Mouse (Mus musculus) heart, postnatal 36 days (tissue): ENCODE data around the gene Slit3. TPM values are rescaled to one million over a fixed set of nuclear protein-coding genes. Genes with fewer than 3 reads are reported as not detected.

Source experiments
- DNase-seq, 2 experiments: peaks; one replicate each; pipeline ENCODE4 v3.0.0; 2021 to 2022
- intact Hi-C: fragments of 180-260 bp; cut with DNase I; formaldehyde crosslinking; loops from one replicate; pipeline ENCODE4 v1.15.1; 2025
- total RNA-seq, 2 experiments: library from RNA; stranded (reverse); gene quantifications; 2 replicates each; pipeline ENCODE4 v1.2.3; 2021

Gene Slit3
- total RNA-seq, 2 experiments from 2014 or later, result 12.0 to 13.1 TPM

DNA sequence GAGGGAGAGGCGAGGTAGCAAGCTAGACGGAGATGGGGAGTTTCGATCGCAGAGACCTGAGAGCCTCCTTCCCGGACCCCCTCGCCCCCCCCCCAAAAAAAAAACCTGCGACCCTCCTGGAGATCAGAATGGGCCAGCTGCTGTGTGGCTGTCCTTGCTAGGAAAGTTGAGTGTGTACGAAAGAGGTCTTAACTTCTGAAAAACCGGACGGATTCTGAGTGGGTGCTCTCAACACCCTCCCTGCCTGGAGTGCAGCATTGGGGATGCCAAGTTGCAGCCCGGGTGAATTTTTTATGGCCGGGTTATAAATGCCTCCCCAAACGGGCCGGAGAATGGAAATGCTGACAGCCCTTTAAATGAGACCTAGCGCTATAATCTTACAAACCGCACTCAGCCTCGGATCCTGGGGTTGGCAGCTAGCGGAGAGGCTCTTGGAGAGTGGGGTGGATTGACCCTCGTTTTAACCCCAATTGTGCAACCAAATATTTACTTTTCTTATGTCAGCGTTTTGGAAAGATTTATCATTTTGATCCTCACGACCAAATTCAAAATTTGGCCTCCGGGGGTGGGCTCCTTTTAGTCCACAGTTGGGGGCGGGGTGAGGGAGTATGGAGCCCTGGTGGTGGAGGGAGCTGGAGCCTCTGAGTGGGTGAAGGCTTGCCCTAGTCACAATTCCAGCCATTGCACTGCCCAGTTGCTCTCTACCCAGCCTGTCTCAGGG, 1.2 kb downstream of the Slit3 start:
- peak in 1 of 2 experiments; percentile 12 for DNase-seq
- intact Hi-C loops, result loop anchor here (1.0 to 5.0 kb wide), 2 partner anchors 109 to 205 kb away; no protein-coding TSS in a partner anchor

DNA sequence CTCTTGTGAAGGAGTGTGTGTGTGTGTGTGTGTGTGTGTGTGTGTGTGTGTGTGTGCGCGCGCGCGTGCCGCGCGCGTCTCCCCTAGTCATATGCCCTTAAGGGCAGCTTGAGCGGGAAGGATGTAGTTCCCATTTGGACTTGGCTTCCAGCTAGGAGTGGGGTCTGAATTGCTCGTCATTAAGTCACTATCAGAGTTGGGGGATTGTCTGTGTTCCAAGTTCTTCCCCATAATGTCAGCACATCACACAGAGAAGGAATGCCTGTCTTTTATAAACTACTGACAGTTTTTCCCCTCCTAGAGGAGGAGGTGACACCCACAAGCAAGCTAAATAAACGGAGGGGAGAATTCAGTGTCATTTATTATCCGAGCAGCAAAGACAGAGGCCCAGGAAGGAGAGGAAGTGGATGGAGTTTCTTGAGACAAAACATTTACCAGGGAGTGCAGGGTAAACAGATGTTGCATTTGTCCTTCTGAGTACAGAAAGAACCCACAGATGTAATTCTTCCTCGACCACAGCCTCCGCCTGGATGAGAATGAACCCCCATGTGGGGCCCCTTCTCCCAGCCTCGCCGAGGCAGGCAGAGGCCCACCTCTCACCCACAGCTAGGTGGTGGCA, 3.6 kb downstream of the Slit3 start:
- DNase-seq, result no peak

DNA sequence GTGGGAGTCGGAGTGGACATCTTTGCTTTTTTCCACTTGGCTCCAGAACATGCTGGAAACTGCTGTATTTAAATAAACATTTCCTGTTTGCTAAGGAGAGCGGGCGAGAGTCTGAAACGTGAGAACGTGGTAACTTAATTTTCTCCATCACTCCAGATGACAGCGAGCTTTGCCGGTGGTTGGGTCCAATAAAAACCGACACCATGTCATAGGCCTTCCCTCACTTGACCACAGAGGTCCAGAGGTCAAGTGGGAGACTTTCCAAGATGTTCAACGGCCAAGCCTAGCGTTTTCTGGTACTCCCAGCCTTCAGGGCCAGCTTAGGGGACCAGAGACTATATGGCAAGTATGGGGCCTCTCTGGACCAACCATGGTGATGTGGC, 4.1 kb downstream of the Slit3 start:
- DNase-seq, result peak in 1 of 2 experiments; percentile 41
- intact Hi-C loops, result no loop called here

More for the DNA sequence above, 3.6 kb downstream of the Slit3 start:
- intact Hi-C loops, result loop anchor here (5.0 kb wide), 1 partner anchor 203 kb away; no protein-coding TSS in a partner anchor

DNA sequence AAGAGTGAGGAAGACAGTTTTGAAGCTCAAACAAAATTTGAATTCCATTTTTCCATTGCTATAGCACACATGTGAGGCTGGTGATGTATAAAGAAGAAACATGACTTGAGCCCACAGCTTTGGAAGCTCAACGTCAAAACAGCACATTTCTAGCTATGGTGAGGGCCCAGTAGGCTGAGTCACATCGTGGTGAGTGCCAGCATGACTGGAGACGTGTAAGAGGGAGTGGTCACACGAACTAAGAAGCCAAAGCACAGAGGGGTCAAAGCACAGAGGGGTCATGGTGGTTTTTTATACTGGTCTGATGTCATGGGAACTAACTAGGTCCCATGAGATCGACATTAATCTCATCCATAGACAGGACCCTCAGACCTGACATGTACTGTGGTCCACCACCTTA, 10.7 kb downstream of the Slit3 start:
- DNase-seq, result no peak
- intact Hi-C loops, result no loop called here

DNA sequence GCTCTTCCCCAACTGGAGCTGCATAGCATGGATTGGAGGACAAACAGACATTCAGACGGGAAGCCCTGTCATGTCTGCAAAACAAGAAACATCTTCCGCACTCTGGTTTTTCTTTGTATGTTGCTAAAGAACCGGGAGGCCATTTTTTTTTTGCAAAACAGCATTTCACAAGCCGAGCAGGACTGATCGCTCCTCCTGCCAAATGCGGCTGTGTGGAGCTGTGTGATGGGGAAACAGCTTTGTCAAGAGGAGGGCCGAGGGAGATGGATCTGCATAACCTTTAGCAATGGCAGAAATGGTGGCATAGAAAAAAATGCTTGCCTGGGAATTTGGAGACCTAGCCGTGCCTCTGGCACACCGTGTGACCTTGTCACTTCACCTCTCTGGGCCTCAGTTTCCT, 15.6 kb downstream of the Slit3 start:
- intact Hi-C loops, result no loop called here
- DNase-seq, result no peak

DNA sequence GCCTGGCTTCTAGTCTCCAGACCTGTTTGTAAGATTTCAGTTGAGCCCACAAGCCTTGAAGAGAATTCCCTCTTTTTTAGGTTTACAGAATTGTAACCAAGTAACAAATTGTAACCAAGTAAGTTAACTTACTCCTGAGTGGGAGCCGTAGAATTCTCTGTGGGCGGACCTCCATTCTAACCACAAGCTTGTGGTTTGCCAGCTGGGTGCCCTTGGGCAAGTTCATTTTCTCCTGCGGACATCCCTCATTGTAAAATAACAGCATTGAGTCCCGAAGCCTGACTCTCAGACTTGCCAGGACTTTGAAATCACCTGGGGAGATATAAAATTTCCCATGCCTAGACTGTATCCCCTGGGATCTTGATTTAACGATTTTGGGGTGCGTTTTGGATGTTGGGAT, 19.1 kb downstream of the Slit3 start:
- no peak for DNase-seq
- intact Hi-C loops, result no loop called here

DNA sequence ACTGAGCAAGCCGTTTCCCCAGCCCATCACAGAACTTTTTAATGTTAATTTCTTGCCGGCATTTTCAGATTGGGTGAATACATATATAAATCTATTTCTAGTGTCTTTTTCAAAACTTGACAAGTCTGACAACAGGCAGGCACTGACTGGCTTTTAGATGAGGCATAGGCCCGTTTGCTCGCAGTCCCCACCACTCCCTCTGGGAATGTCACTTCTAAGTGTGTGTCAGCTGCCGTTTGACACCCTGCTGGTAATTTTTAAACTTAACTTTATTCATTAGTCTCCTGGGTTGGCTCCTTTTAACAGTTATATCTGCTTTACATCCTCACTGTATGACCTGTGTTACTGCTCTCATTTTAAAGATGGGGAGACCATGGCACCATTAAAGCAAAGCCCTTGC, 21.2 kb downstream of the Slit3 start:
- no peak for DNase-seq
- intact Hi-C loops, result no loop called here

DNA sequence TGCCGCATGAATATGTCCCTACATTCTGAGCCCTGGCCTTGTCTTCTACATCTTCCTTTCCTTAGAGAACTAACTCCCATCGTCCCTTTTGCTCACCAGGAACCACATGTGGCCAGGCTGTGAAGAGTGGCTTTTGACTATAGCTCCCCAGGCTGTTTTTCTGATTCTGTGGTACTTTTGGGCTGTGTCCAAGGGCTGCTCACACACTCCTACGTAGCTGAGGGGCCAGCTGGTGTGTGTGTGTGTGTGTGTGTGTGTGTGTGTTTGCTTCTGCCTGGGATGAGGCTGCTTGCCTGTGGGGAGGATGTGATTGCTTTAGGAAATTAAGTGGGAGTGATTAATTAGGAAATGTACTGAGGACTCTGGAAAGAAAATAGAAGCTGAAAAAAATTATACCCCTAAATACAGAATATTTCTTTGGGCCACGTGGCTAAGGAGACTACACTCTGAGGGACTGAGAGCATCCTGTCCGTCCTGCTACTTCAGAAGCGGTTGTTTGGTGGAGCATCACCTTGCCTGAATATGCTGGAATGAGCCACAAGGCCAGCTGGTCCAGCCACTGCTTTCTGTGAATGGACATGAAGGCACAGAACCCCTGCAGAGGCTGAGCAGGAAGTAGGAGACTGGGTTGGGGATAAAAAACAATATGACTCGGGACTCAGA, 21.8 kb downstream of the Slit3 start:
- DNase-seq, result no peak

DNA sequence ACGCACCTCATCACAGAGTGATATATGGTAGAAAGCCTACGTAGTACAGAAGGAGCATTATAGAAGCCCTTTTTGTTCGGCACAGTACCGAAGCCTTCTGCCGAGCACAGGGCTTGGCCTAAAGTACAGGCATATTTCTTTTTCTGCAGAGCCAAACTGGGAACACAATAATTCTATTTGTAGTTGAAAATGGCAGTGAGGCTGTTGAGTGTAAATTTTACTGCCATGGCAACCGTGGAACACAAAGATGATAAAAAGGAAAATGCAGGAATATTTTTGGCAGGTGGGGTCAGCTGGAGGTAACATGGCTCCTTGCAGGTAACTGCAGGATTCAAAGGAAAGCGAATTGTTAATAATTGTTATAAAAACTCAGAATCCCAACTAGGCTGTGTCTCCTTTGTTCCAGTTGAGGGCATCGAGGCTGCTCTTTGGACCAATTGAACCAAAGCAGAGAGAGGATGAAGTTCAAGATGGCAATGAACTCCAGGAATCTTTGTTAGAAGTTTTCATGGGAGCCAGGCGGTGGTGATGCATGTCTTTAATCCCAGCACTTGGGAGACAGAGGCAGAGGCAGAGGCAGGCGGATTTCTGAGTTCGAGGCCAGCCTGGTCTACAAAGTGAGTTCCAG, 26.9 kb downstream of the Slit3 start:
- intact Hi-C loops, result no loop called here

More for the DNA sequence above, 21.8 kb downstream of the Slit3 start:
- intact Hi-C loops, result no loop called here

DNA sequence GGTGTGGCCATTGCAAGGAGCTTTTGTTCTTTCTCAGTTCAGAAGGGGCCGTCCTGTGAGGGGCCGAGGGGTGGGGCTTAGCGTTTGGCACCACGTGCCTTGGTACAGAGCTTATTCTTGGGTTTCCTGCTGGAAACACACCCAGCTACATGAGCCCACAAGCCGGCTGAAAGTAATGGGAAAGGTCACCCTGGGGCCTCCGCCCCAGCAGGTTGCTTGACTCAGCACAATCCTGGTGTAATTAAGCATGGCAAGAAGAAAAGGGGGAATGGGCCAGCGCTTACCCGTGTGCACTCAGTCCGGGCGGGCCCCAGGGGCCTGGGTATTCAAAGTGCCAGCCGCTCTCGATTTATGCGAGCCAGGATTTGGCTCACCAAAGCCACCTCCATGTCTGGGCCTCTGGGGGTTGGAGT, 30.5 kb downstream of the Slit3 start:
- intact Hi-C loops, result no loop called here
- no peak for DNase-seq

More for the DNA sequence above, 26.9 kb downstream of the Slit3 start:
- no peak for DNase-seq

DNA sequence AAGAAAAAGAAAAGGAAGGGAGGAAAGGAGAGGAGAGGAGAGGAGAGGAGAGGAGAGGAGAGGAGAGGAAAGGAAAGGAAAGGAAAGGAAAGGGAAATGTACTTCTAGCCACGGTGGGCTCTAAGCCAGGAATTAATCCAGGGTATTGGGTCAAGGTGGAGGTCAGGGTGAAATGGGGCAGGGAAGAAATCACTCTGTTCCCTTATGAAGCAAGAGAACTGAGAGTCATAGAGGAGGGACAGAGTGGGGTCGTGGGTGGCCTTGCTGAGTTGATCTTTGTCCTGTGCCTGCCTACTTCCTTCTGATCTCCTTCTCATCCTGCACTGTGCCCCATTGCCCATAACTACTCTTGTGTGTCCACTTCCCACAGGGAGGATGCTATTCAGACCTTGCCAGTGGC, 31.9 kb downstream of the Slit3 start:
- intact Hi-C loops, result no loop called here
- no peak for DNase-seq

DNA sequence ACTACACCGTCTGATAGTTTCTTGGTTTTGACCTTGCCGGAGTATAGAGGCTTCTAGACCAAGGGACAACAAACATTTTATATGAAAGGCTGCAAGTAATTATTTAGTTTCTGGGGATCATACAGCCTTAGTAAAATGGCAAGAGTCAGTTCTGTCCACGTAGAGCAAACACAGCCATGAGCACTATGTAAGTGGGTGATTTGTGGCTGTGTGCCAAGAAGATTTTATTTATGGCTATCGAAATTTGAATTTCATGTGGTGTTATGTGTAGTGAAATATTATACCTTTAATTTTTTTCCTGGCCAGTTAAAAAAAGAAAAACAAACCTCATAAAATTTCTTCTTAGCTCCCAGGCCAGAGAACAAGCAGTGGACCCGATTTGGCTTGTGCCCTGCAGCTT, 33.4 kb downstream of the Slit3 start:
- DNase-seq, result no peak

DNA sequence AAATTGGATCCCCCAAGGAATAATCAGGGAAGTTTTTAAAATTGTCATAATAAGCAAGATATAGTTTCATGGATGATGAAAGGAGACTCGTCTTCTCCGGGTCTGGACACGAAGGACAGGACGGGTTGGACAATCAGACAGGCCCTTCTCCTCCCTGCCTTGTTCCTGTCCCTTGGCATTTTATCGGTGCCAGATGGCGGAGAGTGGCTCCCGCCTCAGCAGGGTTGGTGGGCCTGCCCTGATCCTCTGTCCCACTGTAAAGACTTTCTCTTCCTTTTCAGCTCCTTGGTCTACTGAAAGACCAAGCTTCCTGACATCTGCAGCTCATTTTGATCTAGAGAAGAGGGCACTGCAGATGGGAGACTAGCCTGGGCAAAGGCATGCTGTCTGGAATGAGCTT, 34.3 kb downstream of the Slit3 start:
- intact Hi-C loops, result no loop called here
- no peak for DNase-seq

More for the DNA sequence above, 33.4 kb downstream of the Slit3 start:
- intact Hi-C loops, result no loop called here

DNA sequence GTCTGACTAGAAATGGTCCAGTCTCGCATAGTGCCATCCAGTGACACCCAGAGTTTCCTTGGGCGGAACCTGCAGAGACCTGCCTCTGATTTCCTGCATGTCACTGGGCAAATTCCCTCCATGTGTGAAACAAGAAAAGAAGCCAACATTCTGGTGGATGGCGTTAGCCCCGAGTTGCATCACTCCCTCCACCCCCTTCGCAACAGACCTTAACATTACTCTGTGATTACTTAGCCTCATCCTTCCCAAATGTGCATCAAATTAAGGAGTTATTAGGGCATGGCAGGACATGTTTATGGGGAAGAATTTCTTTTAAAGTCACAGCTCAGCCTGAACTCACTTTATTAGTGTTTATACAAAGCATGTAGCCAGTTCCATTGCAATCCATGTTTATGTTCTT, 35.7 kb downstream of the Slit3 start:
- intact Hi-C loops, result no loop called here
- no peak for DNase-seq

DNA sequence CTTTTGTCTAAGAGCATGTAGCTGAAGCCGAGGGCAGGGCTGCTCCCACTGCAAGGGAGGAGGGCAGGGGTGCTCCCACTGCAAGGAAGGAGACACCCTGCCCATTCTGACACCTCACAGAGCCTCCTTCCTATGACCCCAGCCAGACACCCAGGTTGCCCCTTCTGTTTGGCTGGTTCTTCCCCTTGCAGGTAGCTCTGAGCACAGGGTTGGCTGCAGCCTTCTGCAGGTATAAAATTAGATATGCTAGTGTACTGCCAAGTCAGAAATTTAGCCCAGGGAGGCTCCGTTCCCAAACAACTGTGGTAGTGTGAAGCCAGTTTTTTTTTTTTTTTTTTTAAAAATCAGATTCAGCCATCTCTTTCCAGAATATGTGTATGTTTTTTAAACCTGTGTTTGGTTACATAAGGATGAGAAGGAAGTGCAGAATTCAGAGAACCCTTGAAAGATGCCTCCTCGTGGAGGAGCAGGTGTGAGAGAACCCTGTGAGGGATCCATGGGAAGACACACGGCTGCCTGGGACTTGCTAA, 39.7 kb downstream of the Slit3 start:
- intact Hi-C loops, result no loop called here
- DNase-seq, result no peak

DNA sequence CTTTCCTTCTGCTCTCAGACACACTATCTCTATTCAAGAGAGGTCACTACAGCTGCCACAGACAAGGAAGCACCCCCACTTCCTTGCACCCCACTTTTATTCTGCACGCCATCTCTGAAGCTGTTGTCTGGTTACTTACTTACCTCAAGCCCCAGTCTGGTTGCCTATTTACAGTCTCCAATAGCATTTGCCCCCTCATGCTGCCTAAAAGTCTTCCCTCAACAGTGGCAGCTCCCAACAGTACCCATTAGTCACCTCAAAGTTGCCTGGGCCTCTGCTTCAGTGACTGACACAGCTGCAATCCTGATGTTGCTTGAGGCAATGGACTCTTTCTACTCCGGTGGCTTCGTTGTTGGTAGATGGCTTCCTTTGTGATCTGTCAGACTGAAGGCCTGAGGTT, 42.4 kb downstream of the Slit3 start:
- DNase-seq, result no peak
- intact Hi-C loops, result no loop called here

DNA sequence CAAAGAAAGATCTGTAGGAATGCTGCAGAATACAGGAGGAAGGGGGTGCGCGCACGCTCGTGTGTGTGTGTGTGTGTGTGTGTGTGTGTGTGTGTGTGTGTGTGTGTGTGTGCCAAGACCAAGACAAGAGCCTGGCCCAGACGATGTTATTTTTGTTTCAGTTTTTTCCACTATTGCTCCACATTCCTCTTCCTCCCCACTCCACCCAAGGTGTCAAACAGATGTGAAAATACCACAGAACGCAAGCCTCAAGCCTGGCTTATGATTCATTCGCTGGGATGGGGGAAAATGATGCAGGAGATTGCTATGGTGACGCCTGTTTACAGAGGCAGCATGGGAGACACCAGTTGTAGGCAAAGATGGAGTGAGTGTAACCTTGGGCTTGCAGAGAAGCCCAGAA, 46.2 kb downstream of the Slit3 start:
- intact Hi-C loops, result no loop called here
- no peak for DNase-seq

DNA sequence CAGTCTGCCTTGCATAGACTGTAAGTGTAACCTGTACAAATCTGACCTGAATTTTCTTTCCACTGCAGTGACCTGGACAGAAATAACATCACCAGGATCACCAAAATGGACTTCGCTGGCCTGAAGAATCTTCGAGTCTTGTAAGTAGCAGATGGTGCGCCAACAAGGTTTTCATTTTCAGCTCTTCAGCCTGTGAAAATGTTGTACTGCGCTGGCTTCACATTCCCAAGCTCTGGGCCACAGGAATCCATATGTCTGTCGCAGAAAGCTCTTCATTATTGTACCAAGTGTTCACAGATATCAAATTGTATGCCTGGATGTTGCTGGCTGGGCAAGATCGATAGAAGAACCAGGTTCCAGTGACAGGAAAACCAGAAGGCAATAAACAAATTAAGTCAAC, 50.5 kb downstream of the Slit3 start:
- no peak for DNase-seq
- intact Hi-C loops, result no loop called here

DNA sequence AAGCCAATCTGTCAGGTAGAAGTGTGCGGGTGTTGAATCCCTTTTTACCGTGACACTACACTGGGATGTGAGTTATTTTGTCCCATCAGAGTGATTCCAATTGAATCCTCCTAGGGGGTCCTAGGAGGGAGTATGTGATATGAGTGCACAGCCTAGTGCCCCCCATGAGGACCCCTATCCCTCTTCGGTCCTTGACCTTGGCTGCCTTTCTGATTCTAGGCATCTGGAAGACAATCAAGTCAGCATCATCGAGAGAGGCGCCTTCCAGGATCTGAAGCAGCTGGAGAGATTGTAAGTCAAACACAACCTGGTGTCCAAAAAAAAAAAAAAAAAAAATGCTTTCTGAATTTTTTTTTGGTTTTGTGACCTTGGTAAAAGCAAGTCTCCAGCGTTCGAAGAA, 56.5 kb downstream of the Slit3 start:
- intact Hi-C loops, result no loop called here
- DNase-seq, result no peak

DNA sequence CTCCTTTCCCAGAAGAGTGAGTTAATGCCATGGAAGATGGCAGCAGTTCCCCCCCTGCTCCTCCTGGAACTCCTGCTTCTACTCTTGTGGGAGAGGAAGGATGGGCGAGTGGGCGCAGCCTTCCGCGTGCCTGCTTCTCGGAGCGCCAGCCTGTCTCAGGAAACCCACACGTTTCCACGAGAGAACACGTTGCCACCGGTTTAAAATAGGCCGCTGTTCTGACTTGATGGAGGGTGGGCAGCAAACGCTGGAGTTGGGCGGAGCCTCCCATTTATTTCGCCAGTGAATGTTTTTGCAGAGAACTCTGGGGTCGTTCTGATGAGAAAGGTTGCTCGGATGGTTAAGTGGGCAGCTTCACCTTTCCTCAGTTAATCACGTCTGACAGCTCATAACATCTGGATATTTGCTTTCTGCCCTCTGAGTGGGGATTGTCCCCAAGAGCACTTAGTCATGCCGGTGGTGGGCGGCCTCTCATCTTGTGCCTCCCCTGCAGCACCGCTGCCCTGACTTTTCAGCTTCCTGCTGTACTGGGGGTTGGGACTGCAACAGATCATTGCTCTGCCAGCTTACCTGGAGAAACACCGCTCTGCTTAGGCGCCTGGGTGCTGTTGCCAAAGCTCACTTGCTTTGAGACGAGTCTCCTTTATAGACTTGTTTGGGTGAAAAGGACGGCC, 57.3 kb downstream of the Slit3 start:
- intact Hi-C loops, result no loop called here
- DNase-seq, result no peak

DNA sequence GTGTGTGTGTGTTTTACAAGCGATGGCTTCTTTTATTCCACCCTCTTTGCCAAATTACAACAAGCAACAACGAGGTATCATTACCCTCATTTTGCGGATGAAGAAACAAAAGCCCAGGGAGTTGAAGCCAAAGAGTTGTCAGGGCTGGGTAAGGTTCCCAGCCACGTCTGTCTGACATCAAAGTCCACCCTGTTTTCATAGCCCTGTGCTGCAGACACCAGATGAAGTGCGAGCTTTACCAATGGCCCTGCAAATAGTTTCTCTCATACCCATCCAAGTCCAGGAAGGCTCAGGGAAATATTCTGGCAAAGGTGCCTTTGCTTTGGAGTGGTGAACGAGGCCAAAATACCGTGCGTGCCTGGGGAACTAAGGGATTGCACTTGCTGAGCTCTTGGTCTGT, 58.3 kb downstream of the Slit3 start:
- intact Hi-C loops, result no loop called here
- DNase-seq, result no peak
